Comparison of ENCODE assay signal across 8 mouse cellular contexts in genomic region chr7:44856265-44856916, GRCm38 (mm10). TPM values are rescaled to one million over a fixed set of nuclear protein-coding genes. Genes with fewer than 3 reads are reported as not detected.
DNase-seq lines count a peak whose midpoint lies in the region; ATAC-seq and TF ChIP-seq lines count a peak whose summit lies in the region.

No protein-coding gene starts in this region.

- TF ChIP-seq EP300 in liver, postnatal 0 days (IDR thresholded peaks at IDR 0.05; ENCODE audit: low read depth) = peak; percentile 59; the same call in 1 of the 2 replicates

- no peak overlapping the region for H3ac ChIP-seq in C2C12 (ENCODE audit: control insufficient read depth, insufficient read length, low read depth)

- peak overlapping the region; percentile 98 for H3K4me3 ChIP-seq in gastrocnemius, adult 2 months
- H3K4me3 ChIP-seq in C2C12 (ENCODE audit: insufficient read depth, poor library complexity, severe bottlenecking) = peak overlapping the region; percentile 65
- H3K4me3 ChIP-seq in forebrain, embryonic 14.5 days (ENCODE audit: low read depth, low read length) = peak overlapping the region; percentile 72
- H3K4me3 ChIP-seq in liver, postnatal 0 days (ENCODE audit: low read depth, low read length) = peak overlapping the region; percentile 82

- H3K4me1 ChIP-seq in forebrain, embryonic 14.5 days (ENCODE audit: control insufficient read depth, insufficient read depth, low read length) = peaks cover 26% of the 10 kb centered on the region
- H3K4me1 ChIP-seq in liver, postnatal 0 days (ENCODE audit: insufficient read depth) = peaks cover 49% of the 10 kb centered on the region

- no peaks in the 10 kb centered on the region for H3K9me3 ChIP-seq in forebrain, embryonic 14.5 days (replicated peaks; ENCODE audit: control insufficient read depth, low read length)
- H3K9me3 ChIP-seq in liver, postnatal 0 days (ENCODE audit: low read length) = no peaks in the 10 kb centered on the region

- peak overlapping the region; percentile 86 for H3K4me2 ChIP-seq in forebrain, embryonic 14.5 days (ENCODE audit: low read length)
- peak overlapping the region; percentile 100 for H3K4me2 ChIP-seq in liver, postnatal 0 days (ENCODE audit: low read depth, low read length)

- H3K27me3 ChIP-seq in C2C12 (ENCODE audit: control insufficient read depth, insufficient read depth, insufficient read length) = no peaks in the 10 kb centered on the region
- H3K27me3 ChIP-seq in forebrain, embryonic 14.5 days (replicated peaks; ENCODE audit: control insufficient read depth, insufficient read depth, low read length) = no peaks in the 10 kb centered on the region
- H3K27me3 ChIP-seq in liver, postnatal 0 days (ENCODE audit: insufficient read depth, low read length) = no peaks in the 10 kb centered on the region

- H3K79me3 ChIP-seq in C2C12 (ENCODE audit: low read depth) = peaks cover 17% of the 10 kb centered on the region

- peaks cover 40% of the 10 kb centered on the region for H3K79me2 ChIP-seq in C2C12 (ENCODE audit: control insufficient read depth, insufficient read depth)

- no peak for ATAC-seq in forebrain, embryonic 14.5 days
- ATAC-seq in liver, postnatal 0 days = no peak

- WGBS in forebrain, embryonic 14.5 days = 69% methylated on average over 9 of the region's 9 CpGs
- WGBS in liver, postnatal 0 days (ENCODE audit: insufficient replicate concordance) = 29% methylated on average over 9 of the region's 9 CpGs

- DNase-seq in gastrocnemius, adult 2 months = no peak
- DNase-seq in gastrocnemius, postnatal 25 days = no peak
- no peak for DNase-seq in forebrain, embryonic 14.5 days (ENCODE audit: low spot score)
- DNase-seq in liver, postnatal 0 days = no peak
- DNase-seq in adrenal gland, adult 18-20 months (ENCODE audit: low spot score in 2 of 2) = no peak
- DNase-seq in kidney, adult 9 months = no peak
- DNase-seq in layer of hippocampus, adult 9-11 months = no peak

- intact Hi-C loops in gastrocnemius, adult 2 months (cut with DNase I) = no loop called here

- peak overlapping the region; percentile 92 for H3K27ac ChIP-seq in gastrocnemius, adult 2 months
- H3K27ac ChIP-seq in forebrain, embryonic 14.5 days (ENCODE audit: low read depth, low read length) = peak overlapping the region; percentile 87
- peak overlapping the region; percentile 100 for H3K27ac ChIP-seq in liver, postnatal 0 days (ENCODE audit: low read depth)

- peak overlapping the region; percentile 84 for H3K9ac ChIP-seq in forebrain, embryonic 14.5 days (ENCODE audit: low read length)
- H3K9ac ChIP-seq in liver, postnatal 0 days (replicated peaks) = peak overlapping the region; percentile 82

- no peak for TF ChIP-seq CTCF in gastrocnemius, adult 2 months (IDR thresholded peaks at IDR 0.05)
- TF ChIP-seq CTCF in C2C12 (IDR thresholded peaks at IDR 0.05; ENCODE audit: control insufficient read depth, insufficient read depth, insufficient read length) = no peak
- no peak for TF ChIP-seq CTCF in liver, postnatal 0 days (IDR thresholded peaks at IDR 0.05; ENCODE audit: low read depth)

- peaks cover 9% of the 10 kb centered on the region for H3K36me3 ChIP-seq in C2C12 (ENCODE audit: control insufficient read depth, insufficient read depth)
- peaks cover 12% of the 10 kb centered on the region; the same call in 1 of the 2 replicates for H3K36me3 ChIP-seq in forebrain, embryonic 14.5 days (ENCODE audit: control insufficient read depth, insufficient read depth, low read length)
- H3K36me3 ChIP-seq in liver, postnatal 0 days (replicated peaks; ENCODE audit: insufficient read depth, low read length) = peaks cover 15% of the 10 kb centered on the region; the same call in 1 of the 2 replicates

TF ChIP-seq in C2C12, 6 proteins besides CTCF, POLR2A, EP300 and RAD21:
- no peak for TF ChIP-seq USF1 (IDR thresholded peaks at IDR 0.05; ENCODE audit: low read depth)
- TF ChIP-seq MYOD1 (IDR thresholded peaks at IDR 0.05; ENCODE audit: control insufficient read depth, insufficient read length, low read depth) = no peak
- no peak for TF ChIP-seq MYOG (IDR thresholded peaks at IDR 0.05; ENCODE audit: control insufficient read depth, extremely low read depth, insufficient read length)
- no peak for TF ChIP-seq CEBPB (IDR thresholded peaks at IDR 0.05; ENCODE audit: low read depth)
- TF ChIP-seq FOSL1 (IDR thresholded peaks at IDR 0.05; ENCODE audit: insufficient read depth, low read length, poor library complexity, severe bottlenecking) = no peak
- no peak for TF ChIP-seq MAX (IDR thresholded peaks at IDR 0.05)

RNA-seq across cellular contexts. Expression of gene Pnkp, which starts 0.5 kb away (rescaled TPM):
- 10 to 100 TPM; 19.4 to 21.2 TPM for total RNA-seq in gastrocnemius, adult 2 months (2021)
- 10 to 100 TPM; 15.6 to 15.8 TPM for total RNA-seq in gastrocnemius, postnatal 25 days (2021)
- 32.0 TPM for polyA plus RNA-seq in C2C12 (2012; fragmentation: generic; extraction: Trizol)
- 30.0 and 31.7 TPM in 2 replicates for polyA plus RNA-seq in forebrain, embryonic 14.5 days (2014; fragmentation: Nextera tagmentation; extraction: Ambion mirVana)
- polyA plus RNA-seq in liver, postnatal 0 days (2015; fragmentation: Nextera tagmentation; extraction: Ambion mirVana) = 25.6 and 27.9 TPM in 2 replicates
- 10 to 100 TPM; 33.8 to 40.8 TPM for total RNA-seq in adrenal gland, adult 18-20 months (2021)

RNA-seq across cellular contexts. Expression of gene Tbc1d17, which starts 7.5 kb away (rescaled TPM):
- 10 to 100 TPM; 40.8 to 56.4 TPM for total RNA-seq in gastrocnemius, adult 2 months (2021)
- 10 to 100 TPM; 38.6 to 41.2 TPM for total RNA-seq in gastrocnemius, postnatal 25 days (2021)
- 38.4 TPM for polyA plus RNA-seq in C2C12 (2012; fragmentation: generic; extraction: Trizol)
- 79.6 and 105 TPM in 2 replicates for polyA plus RNA-seq in forebrain, embryonic 14.5 days (2014; fragmentation: Nextera tagmentation; extraction: Ambion mirVana)
- polyA plus RNA-seq in liver, postnatal 0 days (2015; fragmentation: Nextera tagmentation; extraction: Ambion mirVana) = 28.2 and 30.5 TPM in 2 replicates
- total RNA-seq in adrenal gland, adult 18-20 months (2021) = 10 to 100 TPM; 48.1 to 60.2 TPM

RNA-seq across cellular contexts. Expression of gene Akt1s1, which starts 7.6 kb away (rescaled TPM):
- total RNA-seq in gastrocnemius, adult 2 months (2021) = 100 to 1,000 TPM; 128 to 137 TPM
- 100 to 1,000 TPM; 103 to 113 TPM for total RNA-seq in gastrocnemius, postnatal 25 days (2021)
- 208 TPM for polyA plus RNA-seq in C2C12 (2012; fragmentation: generic; extraction: Trizol)
- 70.4 and 75.4 TPM in 2 replicates for polyA plus RNA-seq in forebrain, embryonic 14.5 days (2014; fragmentation: Nextera tagmentation; extraction: Ambion mirVana)
- polyA plus RNA-seq in liver, postnatal 0 days (2015; fragmentation: Nextera tagmentation; extraction: Ambion mirVana) = 36.9 and 38.6 TPM in 2 replicates
- 100 to 1,000 TPM in 1 of 2 experiments, 10 to 100 TPM in 1; 86.3 to 128 TPM for total RNA-seq in adrenal gland, adult 18-20 months (2021)

RNA-seq across cellular contexts. Expression of gene Ptov1, which starts 13.2 kb away (rescaled TPM):
- 100 to 1,000 TPM; 126 to 137 TPM for total RNA-seq in gastrocnemius, adult 2 months (2021)
- 100 to 1,000 TPM; 116 to 125 TPM for total RNA-seq in gastrocnemius, postnatal 25 days (2021)
- 221 TPM for polyA plus RNA-seq in C2C12 (2012; fragmentation: generic; extraction: Trizol)
- 447 and 458 TPM in 2 replicates for polyA plus RNA-seq in forebrain, embryonic 14.5 days (2014; fragmentation: Nextera tagmentation; extraction: Ambion mirVana)
- polyA plus RNA-seq in liver, postnatal 0 days (2015; fragmentation: Nextera tagmentation; extraction: Ambion mirVana) = 43.5 and 49.8 TPM in 2 replicates
- 100 to 1,000 TPM; 232 to 253 TPM for total RNA-seq in adrenal gland, adult 18-20 months (2021)

RNA-seq across cellular contexts. Expression of gene Med25, which starts 36.1 kb away (rescaled TPM):
- total RNA-seq in gastrocnemius, adult 2 months (2021) = 10 to 100 TPM; 53.1 to 68.5 TPM
- 10 to 100 TPM; 50.9 to 51.2 TPM for total RNA-seq in gastrocnemius, postnatal 25 days (2021)
- 43.9 TPM for polyA plus RNA-seq in C2C12 (2012; fragmentation: generic; extraction: Trizol)
- 75.4 and 94.0 TPM in 2 replicates for polyA plus RNA-seq in forebrain, embryonic 14.5 days (2014; fragmentation: Nextera tagmentation; extraction: Ambion mirVana)
- 35.6 and 37.7 TPM in 2 replicates for polyA plus RNA-seq in liver, postnatal 0 days (2015; fragmentation: Nextera tagmentation; extraction: Ambion mirVana)
- total RNA-seq in adrenal gland, adult 18-20 months (2021) = 10 to 100 TPM; 75.2 to 90.9 TPM
